In the genomic region with DNA sequence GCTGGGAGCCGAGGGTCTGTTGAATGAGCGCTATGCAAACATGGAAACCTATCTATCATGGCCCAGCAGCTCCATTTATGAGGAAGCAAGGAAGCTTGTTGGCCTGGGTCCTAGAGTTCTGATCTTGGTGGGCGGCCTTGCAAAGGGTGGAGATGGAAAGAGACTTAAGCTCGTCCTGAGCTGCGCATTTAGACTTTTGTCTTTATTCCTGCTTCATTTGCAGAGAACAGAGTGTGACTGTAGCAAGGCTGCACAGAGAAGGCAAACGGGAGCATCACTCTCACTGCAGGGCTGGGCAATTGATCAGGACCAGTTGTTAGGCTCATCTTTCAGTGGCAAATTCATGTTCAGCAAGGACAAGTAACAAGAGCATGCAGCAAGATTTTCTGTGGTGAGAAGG, we compare ENCODE assay signal across 17 mouse cellular contexts.
DNase-seq lines count a peak whose midpoint lies in the region; ATAC-seq lines count a peak whose summit lies in the region.
"Had no signal": no experiment of that assay in that cellular context is flagged by ENCODE, and none has a peak within 500 bp of the region (broad histone marks: within the 10 kb centered on the region; RNA-seq: fewer than 3 reads in every experiment).

No protein-coding gene starts in this region.

- H3K9me3 ChIP-seq in hindbrain, embryonic 13.5 days = no peaks in the 10 kb centered on the region
- no peaks in the 10 kb centered on the region for H3K9me3 ChIP-seq in hindbrain, embryonic 16.5 days (ENCODE audit: control insufficient read depth, low read length)
- no peaks in the 10 kb centered on the region for H3K9me3 ChIP-seq in midbrain, embryonic 14.5 days (ENCODE audit: control insufficient read depth, low read length)
- no peaks in the 10 kb centered on the region for H3K9me3 ChIP-seq in midbrain, embryonic 10.5 days (replicated peaks)
- H3K9me3 ChIP-seq in limb, embryonic 15.5 days = no peaks in the 10 kb centered on the region
- H3K9me3 ChIP-seq: liver, embryonic 13.5 days; neural tube, embryonic 12.5 days had no signal

- no peak for ATAC-seq in hindbrain, embryonic 13.5 days (ENCODE audit: low FRiP score)
- ATAC-seq in hindbrain, embryonic 16.5 days = no peak
- no peak for ATAC-seq in midbrain, embryonic 14.5 days (ENCODE audit: low FRiP score, low TSS enrichment)
- no peak for ATAC-seq in limb, embryonic 15.5 days (ENCODE audit: insufficient number of reproducible peaks, low FRiP score, low TSS enrichment, low read depth)

- 65% methylated on average over 6 of the region's 6 CpGs for WGBS in hindbrain, embryonic 13.5 days
- WGBS in hindbrain, embryonic 16.5 days = 61% methylated on average over 6 of the region's 6 CpGs
- 76% methylated on average over 6 of the region's 6 CpGs for WGBS in midbrain, embryonic 14.5 days
- WGBS in midbrain, embryonic 10.5 days = 84% methylated on average over 6 of the region's 6 CpGs
- WGBS in limb, embryonic 15.5 days = 63% methylated on average over 6 of the region's 6 CpGs

- H3K36me3 ChIP-seq in hindbrain, embryonic 13.5 days = no peaks in the 10 kb centered on the region
- H3K36me3 ChIP-seq in hindbrain, embryonic 16.5 days (ENCODE audit: control insufficient read depth, insufficient read depth, low read length) = no peaks in the 10 kb centered on the region
- no peaks in the 10 kb centered on the region for H3K36me3 ChIP-seq in midbrain, embryonic 14.5 days (ENCODE audit: control insufficient read depth, insufficient read depth, low read length)
- H3K36me3 ChIP-seq in midbrain, embryonic 10.5 days = no peaks in the 10 kb centered on the region
- H3K36me3 ChIP-seq in limb, embryonic 15.5 days = no peaks in the 10 kb centered on the region
- H3K36me3 ChIP-seq: liver, embryonic 13.5 days; neural tube, embryonic 12.5 days had no signal

- H3K9ac ChIP-seq in hindbrain, embryonic 13.5 days = no peak overlapping the region
- no peak overlapping the region for H3K9ac ChIP-seq in hindbrain, embryonic 16.5 days (ENCODE audit: low read depth, low read length)
- H3K9ac ChIP-seq in midbrain, embryonic 14.5 days (replicated peaks; ENCODE audit: low read length) = no peak overlapping the region
- H3K9ac ChIP-seq in limb, embryonic 15.5 days = no peak overlapping the region
- H3K9ac ChIP-seq: liver, embryonic 13.5 days; neural tube, embryonic 12.5 days had no signal

- H3K4me2 ChIP-seq in hindbrain, embryonic 13.5 days = no peak overlapping the region
- H3K4me2 ChIP-seq in hindbrain, embryonic 16.5 days (ENCODE audit: low read length) = no peak overlapping the region
- H3K4me2 ChIP-seq in midbrain, embryonic 14.5 days (ENCODE audit: low read length) = no peak overlapping the region
- H3K4me2 ChIP-seq in limb, embryonic 15.5 days = no peak overlapping the region
- H3K4me2 ChIP-seq: liver, embryonic 13.5 days; neural tube, embryonic 12.5 days had no signal

- peak overlapping the region; percentile 62; the same call in 1 of the 2 replicates for H3K27ac ChIP-seq in hindbrain, embryonic 13.5 days
- no peak overlapping the region for H3K27ac ChIP-seq in hindbrain, embryonic 16.5 days (ENCODE audit: low read depth, low read length)
- H3K27ac ChIP-seq in midbrain, embryonic 14.5 days (replicated peaks; ENCODE audit: low read depth, low read length) = no peak overlapping the region
- H3K27ac ChIP-seq in midbrain, embryonic 10.5 days (replicated peaks) = no peak overlapping the region
- 0 out of 2 replicates have a peak overlapping the region, but pooled peaks have one; percentile 71 for H3K27ac ChIP-seq in limb, embryonic 15.5 days
- H3K27ac ChIP-seq: liver, embryonic 13.5 days; neural tube, embryonic 12.5 days had no signal

- DNase-seq in midbrain, embryonic 14.5 days = peak; percentile 15
- no peak for DNase-seq in midbrain, embryonic 10.5 days (ENCODE audit: low spot score)
- peak; percentile 14 for DNase-seq in gastrocnemius, postnatal 10 days
- DNase-seq in adrenal gland, postnatal 14 days = no peak
- DNase-seq: cerebellum, adult 9-11 months; embryo, embryonic 11 days; heart, postnatal 10 days; left cerebral cortex, postnatal 4 days; liver, embryonic 13.5 days; lung, postnatal 10 days; right cerebral cortex, postnatal 14 days; thymus, postnatal 25 days had no signal

- H3K27me3 ChIP-seq in hindbrain, embryonic 13.5 days = no peaks in the 10 kb centered on the region
- H3K27me3 ChIP-seq in hindbrain, embryonic 16.5 days (replicated peaks; ENCODE audit: control insufficient read depth, insufficient read depth, low read length) = no peaks in the 10 kb centered on the region
- H3K27me3 ChIP-seq in midbrain, embryonic 14.5 days (ENCODE audit: control insufficient read depth, insufficient read depth, low read length) = no peaks in the 10 kb centered on the region
- no peaks in the 10 kb centered on the region for H3K27me3 ChIP-seq in midbrain, embryonic 10.5 days (ENCODE audit: low read depth, poor library complexity, severe bottlenecking)
- H3K27me3 ChIP-seq in limb, embryonic 15.5 days = no peaks in the 10 kb centered on the region
- H3K27me3 ChIP-seq: liver, embryonic 13.5 days; megakaryocyte, embryonic 14.5 days; neural tube, embryonic 12.5 days had no signal

- no peak overlapping the region for H3K4me3 ChIP-seq in hindbrain, embryonic 13.5 days
- H3K4me3 ChIP-seq in hindbrain, embryonic 16.5 days (ENCODE audit: low read length) = no peak overlapping the region
- no peak overlapping the region for H3K4me3 ChIP-seq in midbrain, embryonic 14.5 days (replicated peaks; ENCODE audit: low read depth, low read length)
- no peak overlapping the region for H3K4me3 ChIP-seq in midbrain, embryonic 10.5 days
- H3K4me3 ChIP-seq in limb, embryonic 15.5 days = no peak overlapping the region
- H3K4me3 ChIP-seq: liver, embryonic 13.5 days; megakaryocyte, embryonic 14.5 days; neural tube, embryonic 12.5 days had no signal

- H3K4me1 ChIP-seq in hindbrain, embryonic 13.5 days (replicated peaks) = peaks cover 24% of the 10 kb centered on the region
- H3K4me1 ChIP-seq in hindbrain, embryonic 16.5 days (ENCODE audit: control insufficient read depth, insufficient read depth, low read depth, low read length) = no peaks in the 10 kb centered on the region; the same call in 1 of the 2 replicates
- peaks cover 7% of the 10 kb centered on the region; the same call in 1 of the 2 replicates for H3K4me1 ChIP-seq in midbrain, embryonic 14.5 days (ENCODE audit: control insufficient read depth, insufficient read depth, low read length)
- peaks cover 7% of the 10 kb centered on the region for H3K4me1 ChIP-seq in midbrain, embryonic 10.5 days
- H3K4me1 ChIP-seq in limb, embryonic 15.5 days = peaks cover 8% of the 10 kb centered on the region; the same call in 1 of the 2 replicates
- H3K4me1 ChIP-seq: liver, embryonic 13.5 days; megakaryocyte, embryonic 14.5 days had no signal

Comparison
In these comparisons a context has a peak if more than half of its experiments do, and no peak if none do; other contexts are left out.
1. H3K27ac ChIP-seq: peak in hindbrain, embryonic 13.5 days (single experiment) and limb, embryonic 15.5 days (single experiment); none in hindbrain, embryonic 16.5 days (single experiment), midbrain, embryonic 14.5 days (single experiment) and midbrain, embryonic 10.5 days (single experiment).
2. DNase-seq: peak in midbrain, embryonic 14.5 days (single experiment) and gastrocnemius, postnatal 10 days (single experiment); none in midbrain, embryonic 10.5 days (single experiment) and adrenal gland, postnatal 14 days (single experiment).